In the genomic region with DNA sequence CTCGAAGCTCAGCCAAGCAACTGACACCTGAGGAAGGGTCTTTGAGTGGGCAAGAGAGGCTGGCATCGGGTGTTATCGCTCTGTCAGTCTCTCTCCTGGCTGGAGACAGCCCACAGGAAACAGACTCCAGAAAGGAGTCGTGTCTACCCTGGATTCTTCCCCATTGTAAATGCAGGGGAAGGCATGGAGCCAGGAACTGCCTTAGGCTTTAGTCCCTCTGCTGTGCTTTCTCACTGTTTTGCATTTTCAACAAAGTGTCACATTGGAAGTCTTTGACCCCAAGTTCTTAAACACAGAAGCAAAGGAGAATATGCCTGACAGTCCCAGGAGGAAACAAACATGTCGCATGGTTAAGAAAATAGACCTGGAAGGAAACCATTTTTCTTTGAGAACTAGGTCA, we compare ENCODE assay signal across 15 mouse cellular contexts.
A peak's percentile ranks its signal among the peaks of the same experiment; 100 is the strongest.
DNase-seq lines count a peak whose midpoint lies in the region; ATAC-seq and TF ChIP-seq lines count a peak whose summit lies in the region.
"Had no signal": no experiment of that assay in that cellular context is flagged by ENCODE, and none has a peak within 500 bp of the region (broad histone marks: within the 10 kb centered on the region; RNA-seq: fewer than 3 reads in every experiment).

No protein-coding gene starts in this region.

- no peaks in the 10 kb centered on the region for H3K9me3 ChIP-seq in kidney, embryonic 16.5 days (ENCODE audit: low read length)
- no peaks in the 10 kb centered on the region for H3K9me3 ChIP-seq in stomach, embryonic 16.5 days (replicated peaks; ENCODE audit: control insufficient read depth, low read length)
- H3K9me3 ChIP-seq: lung, embryonic 15.5 days; neural tube, embryonic 13.5 days had no signal

- no peak for DNase-seq in gastrocnemius, adult 2 months
- no peak for DNase-seq in gastrocnemius, adult 18-20 months (ENCODE audit: low spot score)
- DNase-seq in kidney, postnatal 14 days: peak; percentile 12
- DNase-seq in right cerebral cortex, postnatal 14 days: peak; percentile 18
- no peak for DNase-seq in right cerebral cortex, postnatal 36 days (ENCODE audit: low spot score in 2 of 2)
- no peak for DNase-seq in lung, postnatal 4 days
- DNase-seq: cerebellum, adult 9-10 months; liver; thymus, postnatal 25 days had no signal

- H3K4me1 ChIP-seq in kidney, embryonic 16.5 days (ENCODE audit: insufficient read depth, low read length): 0 out of 2 replicates have a peak, but pooled peaks cover 3% of the 10 kb centered on the region
- H3K4me1 ChIP-seq in stomach, embryonic 16.5 days (ENCODE audit: control insufficient read depth, insufficient read depth, low read length): no peaks in the 10 kb centered on the region
- H3K4me1 ChIP-seq: lung, embryonic 15.5 days; megakaryocyte, embryonic 14.5 days had no signal

- H3K4me2 ChIP-seq in kidney, embryonic 16.5 days (replicated peaks; ENCODE audit: low read depth, low read length): no peak overlapping the region
- H3K4me2 ChIP-seq in stomach, embryonic 16.5 days (ENCODE audit: low read depth, low read length): no peak overlapping the region
- H3K4me2 ChIP-seq: lung, embryonic 15.5 days; neural tube, embryonic 13.5 days had no signal

- H3K27ac ChIP-seq in gastrocnemius, adult 2 months: 0 out of 2 replicates have a peak overlapping the region, but pooled peaks have one; percentile 24
- H3K27ac ChIP-seq in kidney, embryonic 16.5 days (ENCODE audit: low read length): no peak overlapping the region; the same call in 1 of the 2 replicates
- H3K27ac ChIP-seq in stomach, embryonic 16.5 days (ENCODE audit: low read length): peak overlapping the region; percentile 20; the same call in 1 of the 2 replicates
- H3K27ac ChIP-seq: lung, embryonic 15.5 days; neural tube, embryonic 13.5 days had no signal

- H3K36me3 ChIP-seq in kidney, embryonic 16.5 days (ENCODE audit: insufficient read depth, low read length): no peaks in the 10 kb centered on the region
- H3K36me3 ChIP-seq in stomach, embryonic 16.5 days (ENCODE audit: control insufficient read depth, insufficient read depth, low read length): no peaks in the 10 kb centered on the region
- H3K36me3 ChIP-seq: lung, embryonic 15.5 days; neural tube, embryonic 13.5 days had no signal

- intact Hi-C loops in gastrocnemius, adult 2 months (cut with DNase I): no loop called here

- no peaks in the 10 kb centered on the region for H3K27me3 ChIP-seq in kidney, embryonic 16.5 days (ENCODE audit: insufficient read depth, low read length)
- H3K27me3 ChIP-seq in stomach, embryonic 16.5 days (ENCODE audit: control insufficient read depth, insufficient read depth, low read length): no peaks in the 10 kb centered on the region
- H3K27me3 ChIP-seq: lung, embryonic 15.5 days; megakaryocyte, embryonic 14.5 days; neural tube, embryonic 13.5 days had no signal

- no peak for ATAC-seq in kidney, embryonic 16.5 days (ENCODE audit: low FRiP score, low TSS enrichment)
- peak; percentile 47; the same call in 1 of the 2 replicates for ATAC-seq in stomach, embryonic 16.5 days (ENCODE audit: insufficient read depth, low FRiP score)
- ATAC-seq: intestine, postnatal 0 days had no signal

- WGBS in kidney, embryonic 16.5 days: 21% methylated on average over 5 of the region's 5 CpGs
- 48% methylated on average over 5 of the region's 5 CpGs for WGBS in stomach, embryonic 16.5 days

- TF ChIP-seq CTCF in gastrocnemius, adult 2 months (IDR thresholded peaks at IDR 0.05): no peak

- no peak overlapping the region for H3K4me3 ChIP-seq in gastrocnemius, adult 2 months
- H3K4me3 ChIP-seq in kidney, embryonic 16.5 days (ENCODE audit: low read length): no peak overlapping the region
- no peak overlapping the region for H3K4me3 ChIP-seq in stomach, embryonic 16.5 days (replicated peaks; ENCODE audit: low read length)
- H3K4me3 ChIP-seq: lung, embryonic 15.5 days; megakaryocyte, embryonic 14.5 days; neural tube, embryonic 13.5 days had no signal

- H3K9ac ChIP-seq in kidney, embryonic 16.5 days (replicated peaks; ENCODE audit: low read length): no peak overlapping the region
- H3K9ac ChIP-seq in stomach, embryonic 16.5 days (ENCODE audit: low read length): no peak overlapping the region
- H3K9ac ChIP-seq: lung, embryonic 15.5 days; neural tube, embryonic 13.5 days had no signal

Comparison
In these comparisons a context has a peak if more than half of its experiments do, and no peak if none do; other contexts are left out.
1. DNase-seq: peak in kidney, postnatal 14 days (single experiment) and right cerebral cortex, postnatal 14 days (single experiment); none in gastrocnemius, adult 2 months (single experiment), gastrocnemius, adult 18-20 months (single experiment), right cerebral cortex, postnatal 36 days (0 of 2) and lung, postnatal 4 days (0 of 2).